Mouse (Mus musculus): Measurements from ENCODE around the gene Mcm6. TPM values are rescaled to one million over a fixed set of nuclear protein-coding genes. Genes with fewer than 3 reads are reported as not detected.
A peak's percentile ranks its signal among the peaks of the same experiment; 100 is the strongest.

Mcm6 gene
- total RNA-seq (2021) = 1 to 10 TPM; 6.3 to 7.0 TPM

GRCm38 (mm10) chr1:128359554-128360376 is at the start of gene Mcm6:
Gene Mcm6, minus strand, starts transcription at chr1:128359664.
- intact Hi-C loops (cut with DNase I) = no loop called here
- peak; percentile 91 to 94 for DNase-seq

GRCm38 (mm10) chr1:128406846-128407245 is 47.4 kb upstream of the Mcm6 start:
- intact Hi-C loops (cut with DNase I) = no loop called here
- DNase-seq = no peak

- DNase-seq = no peak
- intact Hi-C loops (cut with DNase I) = no loop called here
These were observed 46.2 kb upstream of the Mcm6 start for GRCm38 (mm10) chr1:128405675-128406074.

DNA sequence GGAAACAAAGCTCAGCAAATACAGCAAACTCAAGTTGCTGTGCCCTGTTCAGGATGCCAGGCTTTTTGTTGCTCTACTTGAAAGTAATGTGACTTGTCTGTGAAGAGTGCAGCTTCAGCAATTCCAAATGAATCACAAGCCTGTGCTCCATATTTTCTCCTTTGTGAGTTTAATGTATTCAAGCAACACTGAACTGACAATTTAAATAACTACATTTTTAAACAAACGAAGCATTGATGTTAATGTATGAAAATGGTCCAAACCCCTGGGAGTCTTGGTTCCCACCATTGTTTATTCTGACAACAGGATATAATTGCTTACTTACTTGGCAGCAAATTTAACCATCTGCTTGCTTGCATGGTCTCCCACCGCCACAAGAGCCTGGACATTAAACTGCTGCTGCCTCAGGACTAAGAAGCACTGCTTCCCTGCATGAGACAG is 45.6 kb upstream of the Mcm6 start:
- intact Hi-C loops (cut with DNase I) = no loop called here
- no peak for DNase-seq

GRCm38 (mm10) chr1:128400926-128401325 is 41.5 kb upstream of the Mcm6 start:
- no peak for DNase-seq
- intact Hi-C loops (cut with DNase I) = no loop called here

GRCm38 (mm10) chr1:128399941-128400915 is 40.8 kb upstream of the Mcm6 start:
- intact Hi-C loops (cut with DNase I) = no loop called here
- DNase-seq = no peak

GRCm38 (mm10) chr1:128398738-128399445 is 39.4 kb upstream of the Mcm6 start:
- no peak for DNase-seq
- intact Hi-C loops (cut with DNase I) = no loop called here

- DNase-seq = no peak
- intact Hi-C loops (cut with DNase I) = no loop called here
These were observed 35.2 kb upstream of the Mcm6 start for GRCm38 (mm10) chr1:128394657-128395056.

GRCm38 (mm10) chr1:128392382-128392781 is 32.9 kb upstream of the Mcm6 start:
- no peak for DNase-seq
- intact Hi-C loops (cut with DNase I) = no loop called here

- intact Hi-C loops (cut with DNase I) = no loop called here
- no peak for DNase-seq
These were observed 27.0 kb upstream of the Mcm6 start for GRCm38 (mm10) chr1:128386487-128386886.

- DNase-seq = no peak
- intact Hi-C loops (cut with DNase I) = loop anchor here (5.0 kb wide), 1 partner anchor 40 kb away; the partner anchor contains the start of gene Dars
These were observed 17.4 kb upstream of the Mcm6 start for GRCm38 (mm10) chr1:128376841-128377240.

- DNase-seq = no peak
These were observed 12.8 kb upstream of the Mcm6 start for GRCm38 (mm10) chr1:128372143-128372860.

DNA sequence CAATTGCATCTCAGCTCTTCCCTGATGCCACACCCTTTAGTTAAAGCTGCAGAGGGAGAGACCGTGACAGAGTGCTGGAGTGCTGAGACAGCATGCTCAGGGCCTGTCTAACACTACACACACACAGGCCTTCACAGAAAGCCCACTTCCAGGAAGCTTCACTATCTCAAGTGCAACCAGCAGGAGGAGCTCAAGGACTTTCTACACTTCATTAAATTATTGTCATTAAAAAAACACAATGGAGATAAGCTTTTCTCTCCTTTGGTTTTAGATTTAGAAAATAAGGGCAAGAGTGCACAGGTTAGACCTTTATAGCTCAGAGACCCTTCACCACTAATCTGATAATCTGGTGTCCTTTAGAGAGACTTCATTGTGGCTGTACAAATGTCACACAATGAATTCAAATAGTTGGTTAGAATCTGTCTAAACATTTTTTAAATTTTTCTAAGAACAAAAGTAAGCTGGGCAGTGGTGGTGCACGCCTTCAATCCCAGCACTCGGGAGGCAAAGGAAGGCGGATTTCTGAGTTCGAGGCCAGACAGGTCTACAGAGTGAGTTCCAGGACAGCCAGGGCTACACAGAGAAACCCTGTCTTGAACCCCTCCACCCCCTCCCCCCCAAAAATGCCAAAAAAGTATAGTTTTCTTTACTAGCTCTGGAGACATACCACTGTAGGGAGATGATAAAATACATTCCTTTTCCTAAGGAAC is 9.4 kb upstream of the Mcm6 start:
- peak; percentile 29 to 39 for DNase-seq
- intact Hi-C loops (cut with DNase I) = loop anchor here (1.0 kb wide), 1 partner anchor 455 kb away; no protein-coding TSS in a partner anchor

More at GRCm38 (mm10) chr1:128372143-128372860, 12.8 kb upstream of the Mcm6 start:
- intact Hi-C loops (cut with DNase I) = loop anchor here (5.0 kb wide), 2 partner anchors 85 to 100 kb away; no protein-coding TSS in a partner anchor

DNA sequence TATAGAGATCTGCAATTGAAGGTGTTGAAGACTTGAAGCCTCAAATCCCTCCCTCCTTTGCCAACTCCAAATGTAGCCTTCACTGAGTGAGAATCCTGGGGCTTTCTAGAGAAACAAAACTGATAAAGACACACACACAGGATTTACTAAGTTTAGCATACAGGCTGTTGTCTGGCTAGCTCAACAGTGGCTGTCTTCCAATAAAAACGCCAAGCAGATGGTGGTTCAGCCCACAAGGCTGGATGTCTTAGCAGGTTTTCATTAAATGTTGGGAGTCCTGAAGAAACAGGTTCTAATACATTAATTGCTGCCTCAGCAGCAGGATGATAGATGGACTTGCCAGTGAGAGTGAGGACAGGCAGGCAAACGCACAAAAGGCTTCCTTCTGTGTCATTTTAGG is 1.1 kb upstream of the Mcm6 start:
- intact Hi-C loops (cut with DNase I) = no loop called here
- DNase-seq = no peak

DNA sequence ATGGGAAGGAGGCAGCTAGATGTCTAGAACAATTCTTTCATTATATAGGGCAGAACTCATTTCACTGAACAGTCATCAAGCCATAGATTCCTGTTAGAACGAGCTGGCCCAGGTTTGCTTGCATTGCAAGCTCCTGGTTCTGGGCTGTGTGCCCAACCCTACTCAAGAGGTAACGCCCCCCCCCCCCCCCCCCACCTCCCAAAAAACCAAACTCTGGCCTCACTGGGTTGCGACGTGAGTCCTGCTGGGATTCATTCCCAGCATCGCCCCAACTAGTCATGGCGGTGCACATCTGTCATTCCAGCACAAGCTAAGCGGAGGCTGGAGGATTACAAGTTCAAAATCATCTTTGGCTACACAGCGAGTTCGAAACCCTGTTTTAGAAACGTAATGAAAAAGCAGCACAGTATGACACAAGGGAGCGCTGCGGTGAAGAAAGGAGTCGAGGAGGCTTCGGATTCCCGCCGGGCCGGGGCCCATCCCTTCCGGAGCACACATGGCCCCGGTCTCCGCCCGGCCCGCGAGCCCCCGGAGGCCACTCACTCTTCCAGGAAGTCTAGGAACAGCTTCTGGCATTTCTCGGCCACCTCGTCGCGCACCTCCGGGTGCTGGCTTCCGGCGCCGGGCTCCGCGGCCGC is 429 bp downstream of the Mcm6 start:
- no peak for DNase-seq
- intact Hi-C loops (cut with DNase I) = no loop called here

GRCm38 (mm10) chr1:128358276-128358675 is 1.2 kb downstream of the Mcm6 start:
- intact Hi-C loops (cut with DNase I) = no loop called here
- no peak for DNase-seq

DNA sequence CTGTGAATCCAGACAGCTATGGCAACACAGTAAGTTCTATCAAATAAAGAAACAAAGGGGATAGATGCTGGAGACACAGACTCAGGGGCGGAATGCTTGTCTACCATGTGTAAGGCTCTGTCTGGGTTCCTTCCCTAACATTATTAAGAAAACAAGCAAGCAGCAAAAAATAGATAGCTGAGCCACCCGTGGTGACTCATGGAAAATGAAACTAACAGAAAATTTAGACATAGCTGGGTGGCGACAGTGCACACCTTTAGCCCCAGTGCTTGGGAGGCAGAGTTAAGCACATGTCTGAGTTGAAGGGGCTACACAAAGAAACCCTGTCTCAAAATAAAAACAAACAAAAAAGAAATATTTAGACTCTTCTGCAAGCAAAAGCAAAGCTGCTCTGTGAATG is 2.0 kb downstream of the Mcm6 start:
- no peak for DNase-seq
- intact Hi-C loops (cut with DNase I) = no loop called here

- intact Hi-C loops (cut with DNase I) = no loop called here
- DNase-seq = no peak
These were observed 6.4 kb downstream of the Mcm6 start for GRCm38 (mm10) chr1:128353092-128353491.

DNA sequence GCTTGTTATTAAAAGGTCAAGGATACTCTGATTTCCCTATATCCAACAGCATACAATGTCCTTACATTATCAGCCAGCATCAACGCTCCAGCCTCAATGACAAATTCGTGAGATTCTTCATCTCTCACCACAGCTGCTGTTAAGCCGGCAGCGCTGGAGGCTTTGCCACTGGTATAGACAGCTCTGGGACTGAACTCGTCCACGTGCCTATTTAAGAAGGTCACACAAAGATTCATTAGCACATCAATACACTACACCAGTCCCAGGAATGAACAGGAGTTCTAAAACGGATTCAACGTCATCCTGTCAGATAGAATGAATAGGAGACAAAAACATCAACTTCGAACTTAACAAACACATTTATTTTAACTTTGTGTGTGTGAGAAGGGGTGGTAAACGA is 15.2 kb downstream of the Mcm6 start:
- intact Hi-C loops (cut with DNase I) = no loop called here

More for the DNA sequence above, 15.2 kb downstream of the Mcm6 start:
- DNase-seq = no peak

All from heart, postnatal 36 days (tissue).